Mouse (Mus musculus): ENCODE measurements around the gene Csnk1g2. TPM values are rescaled to one million over a fixed set of nuclear protein-coding genes. Genes with fewer than 3 reads are reported as not detected.

Gene Csnk1g2
- 322 TPM for polyA plus RNA-seq (2017; shearing (Covaris generic))

GRCm38 (mm10) chr10:80622661-80623456 lies at the start of gene Csnk1g2:
Gene Csnk1g2 (plus strand): TSS chr10:80622838.

GRCm38 (mm10) chr10:80577195-80578130 lies 45.2 kb upstream of the Csnk1g2 start, which contains the start of gene Klf16:
Gene Klf16 (minus strand): TSS chr10:80577321.

DNA sequence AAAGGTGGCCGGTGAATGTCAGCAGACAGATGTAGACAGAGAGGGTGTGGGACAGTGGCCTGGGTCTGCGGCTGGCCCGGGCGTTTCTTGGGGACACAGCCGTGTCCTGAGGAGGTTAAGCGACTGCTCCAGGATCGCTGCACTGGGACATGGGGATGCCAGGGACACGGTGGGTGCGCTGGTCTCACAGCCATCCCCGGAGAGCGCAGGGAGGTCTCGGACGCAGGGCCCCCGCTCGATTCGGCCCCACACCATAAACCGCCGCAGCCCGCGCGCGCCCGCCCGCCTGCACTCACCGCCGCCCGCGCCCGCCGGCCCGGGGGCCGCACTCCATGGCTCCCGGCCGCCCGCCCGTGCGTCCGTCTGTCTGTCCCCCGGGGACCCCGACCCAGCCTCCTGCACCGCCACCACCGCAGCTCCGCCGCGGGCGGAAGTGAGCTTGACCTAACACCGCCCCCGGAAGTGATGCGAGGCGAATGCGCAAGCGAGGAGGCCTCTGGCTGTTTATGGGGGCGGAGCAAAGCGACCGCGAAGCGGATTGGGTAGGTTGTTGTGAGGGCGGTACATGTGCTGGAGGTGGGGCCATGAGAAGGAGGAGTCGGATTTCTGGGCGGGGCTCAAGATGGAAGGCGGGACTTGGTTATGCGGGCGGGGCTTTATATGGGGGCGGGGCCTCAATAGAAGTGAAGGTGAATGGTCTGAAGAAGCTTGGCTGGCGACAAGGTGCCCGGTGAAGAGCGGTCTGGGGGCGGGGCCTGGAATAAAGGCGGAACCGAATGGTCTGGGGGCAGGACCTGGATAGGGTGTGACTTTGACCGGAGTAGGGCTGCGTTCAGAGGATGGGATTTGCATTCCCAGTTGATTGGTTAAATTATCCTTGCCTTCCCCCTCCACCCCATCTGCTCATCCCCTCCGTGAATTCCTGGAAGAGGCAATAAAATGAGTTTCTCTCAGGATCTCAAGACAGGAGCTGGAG lies 32.5 kb upstream of the Csnk1g2 start, which contains the start of gene Abhd17a:
TSS of gene Abhd17a (minus strand) at position 463 of the 976 bp plus-strand sequence.

DNA sequence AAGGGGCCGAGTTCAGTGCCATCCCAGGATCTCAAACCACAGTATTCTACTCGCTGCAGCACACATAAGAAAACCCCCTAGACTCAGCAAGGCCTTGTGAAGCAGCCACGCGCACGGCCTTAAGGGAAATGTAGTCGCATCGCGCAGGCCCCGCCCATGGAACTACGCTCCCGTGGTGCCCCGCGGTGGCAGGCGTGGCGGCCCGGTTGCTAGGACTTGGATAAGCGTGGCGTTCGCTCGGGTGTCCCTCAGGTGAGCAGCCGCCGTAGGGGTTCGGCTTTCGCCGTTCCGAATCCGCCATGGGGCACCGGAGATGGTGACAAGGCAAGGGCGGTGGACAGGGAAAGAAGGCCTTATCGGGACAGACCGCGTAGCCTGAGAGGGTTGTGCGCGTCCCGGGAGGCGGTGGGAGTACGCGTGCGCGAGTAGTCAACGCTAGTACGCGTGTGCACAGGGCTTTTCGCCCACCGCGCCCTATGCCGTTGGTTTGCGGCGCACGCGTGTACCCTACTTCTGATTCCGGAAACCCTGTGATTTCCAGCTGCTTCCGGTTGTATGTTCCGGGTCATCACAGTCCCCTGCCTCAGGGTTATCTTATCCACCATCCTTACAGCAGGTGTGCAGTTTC lies 19.8 kb upstream of the Csnk1g2 start, which contains the start of the genes Scamp4 and Adat3:
TSS of gene Scamp4 (plus strand) at position 175 of the 628 bp plus-strand sequence.
TSS of gene Adat3 (plus strand) at position 183 of the 628 bp plus-strand sequence.

DNA sequence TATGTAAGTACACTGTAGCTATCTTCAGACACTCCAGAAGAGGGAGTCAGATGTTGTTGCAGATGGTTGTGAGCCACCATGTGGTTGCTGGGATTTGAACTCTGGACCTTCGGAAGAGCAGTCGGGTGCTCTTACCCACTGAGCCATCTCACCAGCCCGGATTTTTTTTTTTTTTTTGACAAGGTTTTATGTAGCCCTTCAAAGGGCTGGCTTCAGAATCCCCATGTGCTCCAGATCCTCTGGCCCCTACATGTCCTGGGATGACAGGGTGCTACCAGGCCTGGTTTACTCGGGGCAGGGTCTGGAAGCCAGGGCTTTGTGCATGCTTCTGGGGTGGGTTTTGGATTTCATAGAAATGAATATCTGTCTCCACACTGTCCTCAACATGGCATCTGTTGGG lies 16.9 kb upstream of the Csnk1g2 start, which contains the start of gene Gm49322:
TSS of gene Gm49322 (plus strand) at position 301 of the 400 bp plus-strand sequence.

DNA sequence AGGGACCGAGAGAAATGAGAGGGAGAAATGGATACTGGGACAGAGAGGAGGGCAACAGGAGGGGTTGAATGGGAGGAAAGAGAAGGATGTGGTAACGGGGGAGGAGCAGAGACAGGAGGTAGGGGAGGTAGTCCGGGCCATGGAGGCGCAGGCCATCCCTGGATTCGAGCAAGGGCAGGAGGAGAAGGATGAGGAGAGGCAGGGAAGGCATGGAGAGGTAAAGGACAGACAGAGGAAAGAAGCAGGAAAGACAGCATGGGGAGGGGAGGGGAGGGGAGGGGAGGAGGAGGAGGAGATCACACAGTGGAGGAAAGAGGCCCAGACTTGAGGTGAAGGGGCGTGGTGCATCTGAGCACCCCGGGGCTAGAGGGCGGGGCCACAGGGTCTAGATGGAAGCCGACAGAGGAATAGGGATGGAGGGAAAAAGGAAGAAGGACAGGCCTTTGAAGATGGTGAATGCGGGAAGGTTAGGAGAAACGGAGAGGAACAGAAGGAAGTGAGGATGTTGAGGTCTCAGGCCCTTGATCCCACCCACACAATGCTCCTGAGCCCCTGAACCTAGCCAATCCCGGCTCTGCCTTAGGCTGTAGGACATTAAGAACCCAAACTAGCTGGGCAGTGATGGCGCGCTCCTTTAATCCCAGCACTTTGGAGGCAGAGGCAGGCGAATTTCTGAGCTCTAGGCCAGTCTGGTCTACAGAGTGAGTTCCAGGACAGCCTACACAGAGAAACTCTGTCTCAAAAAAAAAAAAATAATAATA lies 34.4 kb downstream of the Csnk1g2 start, which contains the start of gene Btbd2:
TSS of gene Btbd2 (minus strand) at position 209 of the 761 bp plus-strand sequence.

GRCm38 (mm10) chr10:80677942-80678436 lies 55.4 kb downstream of the Csnk1g2 start, which contains the start of gene Mknk2:
Gene Mknk2 (minus strand): TSS chr10:80678112.

Other genes with a start within 250 kb of the Csnk1g2 start
- 9.1 TPM for gene Mex3d, start 235.2 kb upstream of the Csnk1g2 start, polyA plus RNA-seq (2017; shearing (Covaris generic))
- gene Mbd3, start 223.3 kb upstream of the Csnk1g2 start, polyA plus RNA-seq (2017; shearing (Covaris generic)): 96.5 TPM
- 89.0 TPM for gene Uqcr11, start 216.0 kb upstream of the Csnk1g2 start, polyA plus RNA-seq (2017; shearing (Covaris generic))
- gene Tcf3, start 189.2 kb upstream of the Csnk1g2 start, polyA plus RNA-seq (2017; shearing (Covaris generic)): 87.3 TPM
- gene Onecut3, start 128.0 kb upstream of the Csnk1g2 start, polyA plus RNA-seq (2017; shearing (Covaris generic)): not detected
- not detected for gene Atp8b3, start 83.7 kb upstream of the Csnk1g2 start, polyA plus RNA-seq (2017; shearing (Covaris generic))
- gene Rexo1, start 61.3 kb upstream of the Csnk1g2 start, polyA plus RNA-seq (2017; shearing (Covaris generic)): 66.8 TPM
- gene Klf16, start 45.5 kb upstream of the Csnk1g2 start, polyA plus RNA-seq (2017; shearing (Covaris generic)): 18.5 TPM
- gene Abhd17a, start 32.5 kb upstream of the Csnk1g2 start, polyA plus RNA-seq (2017; shearing (Covaris generic)): 90.9 TPM
- 95.7 TPM for gene Scamp4, start 20.0 kb upstream of the Csnk1g2 start, polyA plus RNA-seq (2017; shearing (Covaris generic))
- 7.5 TPM for gene Adat3, start 20.0 kb upstream of the Csnk1g2 start, polyA plus RNA-seq (2017; shearing (Covaris generic))
- gene Gm49322, start 16.8 kb upstream of the Csnk1g2 start, polyA plus RNA-seq (2017; shearing (Covaris generic)): 8.8 TPM
- 23.0 TPM for gene Btbd2, start 34.2 kb downstream of the Csnk1g2 start, polyA plus RNA-seq (2017; shearing (Covaris generic))
- gene Mknk2, start 55.3 kb downstream of the Csnk1g2 start, polyA plus RNA-seq (2017; shearing (Covaris generic)): 211 TPM
- 104 TPM for gene Mob3a, start 79.1 kb downstream of the Csnk1g2 start, polyA plus RNA-seq (2017; shearing (Covaris generic))
- 79.5 TPM for gene Izumo4, start 79.3 kb downstream of the Csnk1g2 start, polyA plus RNA-seq (2017; shearing (Covaris generic))
- 74.7 TPM for gene Ap3d1, start 119.4 kb downstream of the Csnk1g2 start, polyA plus RNA-seq (2017; shearing (Covaris generic))
- gene Dot1l, start 132.4 kb downstream of the Csnk1g2 start, polyA plus RNA-seq (2017; shearing (Covaris generic)): 85.2 TPM
- 62.8 TPM for gene Sf3a2, start 175.4 kb downstream of the Csnk1g2 start, polyA plus RNA-seq (2017; shearing (Covaris generic))
- 189 TPM for gene Plekhj1, start 175.8 kb downstream of the Csnk1g2 start, polyA plus RNA-seq (2017; shearing (Covaris generic))
- not detected for gene Amh, start 182.4 kb downstream of the Csnk1g2 start, polyA plus RNA-seq (2017; shearing (Covaris generic))
- gene Jsrp1, start 190.7 kb downstream of the Csnk1g2 start, polyA plus RNA-seq (2017; shearing (Covaris generic)): not detected
- gene Oaz1, start 203.8 kb downstream of the Csnk1g2 start, polyA plus RNA-seq (2017; shearing (Covaris generic)): 2,107 TPM
- gene Lingo3, start 221.2 kb downstream of the Csnk1g2 start, polyA plus RNA-seq (2017; shearing (Covaris generic)): not detected
- gene Lsm7, start 232.4 kb downstream of the Csnk1g2 start, polyA plus RNA-seq (2017; shearing (Covaris generic)): 80.2 TPM
- gene Sppl2b, start 232.4 kb downstream of the Csnk1g2 start, polyA plus RNA-seq (2017; shearing (Covaris generic)): 19.0 TPM
- not detected for gene Tmprss9, start 249.0 kb downstream of the Csnk1g2 start, polyA plus RNA-seq (2017; shearing (Covaris generic))